Mouse (Mus musculus) hindbrain, embryonic 15.5 days (tissue): ENCODE measurements around the gene Myh10. TPM values are rescaled to one million over a fixed set of nuclear protein-coding genes. Genes with fewer than 3 reads are reported as not detected.
A peak's percentile ranks its signal among the peaks of the same experiment; 100 is the strongest.

Experiments
- ATAC-seq: fragments of 200-750 bp; cut with Nextera tagmentation; 2 replicates; pipeline ENCODE4 v1.8.0; 2017; ENCODE audit warnings: low read depth, moderate number of reproducible peaks, moderate TSS enrichment; ENCODE audit not compliant: low FRiP score
- H3K27ac ChIP-seq: fragments of 300-500 bp; sonication (generic); replicated peaks from 2 replicates; pipeline ENCODE4 v1.5.1; 2015; ENCODE audit warnings: mild to moderate bottlenecking, inconsistent platforms
- H3K27me3 ChIP-seq: fragments of 300-500 bp; sonication (generic); 2 replicates; pipeline ENCODE4 v1.6.1; 2015; ENCODE audit warnings: control low read depth, inconsistent platforms
- H3K36me3 ChIP-seq: fragments of 300-500 bp; sonication (generic); 2 replicates; pipeline ENCODE4 v1.6.1; 2015; ENCODE audit warnings: control low read depth, inconsistent platforms
- H3K4me1 ChIP-seq: fragments of 300-500 bp; sonication (generic); replicated peaks from 2 replicates; pipeline ENCODE4 v1.6.1; 2015; ENCODE audit warnings: control low read depth, inconsistent platforms
- H3K4me2 ChIP-seq: fragments of 300-500 bp; sonication (generic); 2 replicates; pipeline ENCODE4 v1.6.1; 2015; ENCODE audit warnings: moderate library complexity, mild to moderate bottlenecking, inconsistent platforms
- H3K4me3 ChIP-seq: fragments of 300-500 bp; sonication (generic); 2 replicates; pipeline ENCODE4 v1.5.1; 2015; ENCODE audit warnings: mild to moderate bottlenecking, inconsistent platforms
- H3K9ac ChIP-seq: fragments of 300-500 bp; sonication (generic); 2 replicates; pipeline ENCODE4 v1.6.1; 2015; ENCODE audit warnings: inconsistent platforms
- H3K9me3 ChIP-seq: fragments of 300-500 bp; sonication (generic); 2 replicates; pipeline ENCODE4 v1.6.1; 2016; ENCODE audit warnings: control low read depth, inconsistent platforms
- WGBS: fragments of 180-500 bp; shearing (Covaris S2); methylation state at CpG from one replicate; pipeline ENCODE4 v1.1.7; 2015; 5-methylcytosine and 5-hydroxymethylcytosine counted together
- polyA plus RNA-seq: library from polyadenylated mRNA; unstranded; fragments of >200 nt; fragmentation: Nextera tagmentation; extraction: Ambion mirVana; gene quantifications from 2 replicates; pipeline ENCODE4 v1.2.1, GENCODE M21; 2015

Myh10 gene
- polyA plus RNA-seq, 1 experiment from 2014 or later = 97.3 TPM

GRCm38 (mm10) chr11:68756456-68757348 is 65.3 kb downstream of the Myh10 start:
- Histone ChIP-seq H3K9ac (no peak overlapping the region), H3K4me1 (peaks cover 23% of the 10 kb centered on the region)

GRCm38 (mm10) chr11:68759691-68760090 is 68.3 kb downstream of the Myh10 start:
- no peak for ATAC-seq
- Histone ChIP-seq H3K4me3 (no peak overlapping the region), H3K4me1 (peaks cover 10% of the 10 kb centered on the region), H3K27me3 (no peaks in the 10 kb centered on the region), H3K27ac (0 out of 2 replicates have a peak overlapping the region, but pooled peaks have one; percentile 34), H3K9ac (no peak overlapping the region), H3K36me3 (peaks cover 31% of the 10 kb centered on the region), H3K9me3 (no peaks in the 10 kb centered on the region), H3K4me2 (no peak overlapping the region)
- WGBS = 78% methylated on average over 3 of the region's 3 CpGs

More at GRCm38 (mm10) chr11:68756456-68757348, 65.3 kb downstream of the Myh10 start:
- no peaks in the 10 kb centered on the region for H3K9me3 ChIP-seq
- H3K36me3 ChIP-seq = peaks cover 9% of the 10 kb centered on the region
- no peak overlapping the region for H3K4me2 ChIP-seq
- no peaks in the 10 kb centered on the region for H3K27me3 ChIP-seq
- no peak for ATAC-seq
- H3K27ac ChIP-seq = no peak overlapping the region
- 76% methylated on average over 11 of the region's 11 CpGs for WGBS
- H3K4me3 ChIP-seq = no peak overlapping the region

- peaks cover 44% of the 10 kb centered on the region for H3K36me3 ChIP-seq
These were observed 69.8 kb downstream of the Myh10 start for GRCm38 (mm10) chr11:68761155-68761554.

GRCm38 (mm10) chr11:68761664-68762063 is 70.3 kb downstream of the Myh10 start:
- 83% methylated on average over 6 of the region's 6 CpGs for WGBS

More at GRCm38 (mm10) chr11:68761155-68761554, 69.8 kb downstream of the Myh10 start:
- no peak overlapping the region for H3K4me2 ChIP-seq
- H3K4me1 ChIP-seq = peaks cover 8% of the 10 kb centered on the region
- no peak overlapping the region for H3K4me3 ChIP-seq
- H3K9ac ChIP-seq = no peak overlapping the region
- H3K27ac ChIP-seq = no peak overlapping the region
- no peak for ATAC-seq
- no peaks in the 10 kb centered on the region for H3K9me3 ChIP-seq
- no peaks in the 10 kb centered on the region for H3K27me3 ChIP-seq
- 90% methylated on average over 4 of the region's 4 CpGs for WGBS

GRCm38 (mm10) chr11:68764622-68765021 is 73.3 kb downstream of the Myh10 start:
- no peak overlapping the region for H3K4me2 ChIP-seq
- no peak; the same call in 1 of the 2 replicates for ATAC-seq
- 36% methylated on average over 3 of the region's 3 CpGs for WGBS
- H3K9ac ChIP-seq = no peak overlapping the region
- no peaks in the 10 kb centered on the region for H3K4me1 ChIP-seq
- no peaks in the 10 kb centered on the region for H3K27me3 ChIP-seq
- H3K27ac ChIP-seq = no peak overlapping the region
- H3K36me3 ChIP-seq = peaks cover 78% of the 10 kb centered on the region
- H3K9me3 ChIP-seq = no peaks in the 10 kb centered on the region
- no peak overlapping the region for H3K4me3 ChIP-seq

More at GRCm38 (mm10) chr11:68761664-68762063, 70.3 kb downstream of the Myh10 start:
- no peak for ATAC-seq
- H3K36me3 ChIP-seq = peaks cover 49% of the 10 kb centered on the region
- no peak overlapping the region for H3K9ac ChIP-seq
- no peak overlapping the region for H3K27ac ChIP-seq
- H3K9me3 ChIP-seq = no peaks in the 10 kb centered on the region
- no peak overlapping the region for H3K4me3 ChIP-seq
- H3K4me1 ChIP-seq = peaks cover 3% of the 10 kb centered on the region
- no peak overlapping the region for H3K4me2 ChIP-seq
- H3K27me3 ChIP-seq = no peaks in the 10 kb centered on the region

GRCm38 (mm10) chr11:68767762-68768542 is 76.6 kb downstream of the Myh10 start:
- Histone ChIP-seq H3K9me3 (no peaks in the 10 kb centered on the region), H3K4me3 (no peak overlapping the region), H3K4me2 (no peak overlapping the region), H3K27me3 (no peaks in the 10 kb centered on the region), H3K27ac (no peak overlapping the region), H3K4me1 (no peaks in the 10 kb centered on the region), H3K36me3 (peaks cover 89% of the 10 kb centered on the region), H3K9ac (no peak overlapping the region)
- no peak for ATAC-seq
- 96% methylated on average over 10 of the region's 10 CpGs for WGBS

- Histone ChIP-seq H3K4me3 (no peak overlapping the region), H3K9ac (no peak overlapping the region), H3K9me3 (no peaks in the 10 kb centered on the region), H3K4me2 (no peak overlapping the region), H3K4me1 (no peaks in the 10 kb centered on the region), H3K36me3 (peaks cover 82% of the 10 kb centered on the region), H3K27ac (no peak overlapping the region), H3K27me3 (no peaks in the 10 kb centered on the region)
- no peak for ATAC-seq
- 96% methylated on average over 9 of the region's 9 CpGs for WGBS
These were observed 78.6 kb downstream of the Myh10 start for GRCm38 (mm10) chr11:68769770-68770510.

GRCm38 (mm10) chr11:68776147-68776655 is 84.8 kb downstream of the Myh10 start:
- H3K9me3 ChIP-seq = no peaks in the 10 kb centered on the region
- no peaks in the 10 kb centered on the region for H3K27me3 ChIP-seq
- H3K27ac ChIP-seq = no peak overlapping the region
- no peaks in the 10 kb centered on the region for H3K4me1 ChIP-seq
- no peak overlapping the region for H3K9ac ChIP-seq
- ATAC-seq = no peak
- WGBS = 85% methylated on average over 7 of the region's 7 CpGs
- peaks cover 38% of the 10 kb centered on the region for H3K36me3 ChIP-seq
- no peak overlapping the region for H3K4me2 ChIP-seq
- no peak overlapping the region for H3K4me3 ChIP-seq

- 80% methylated on average over 11 of the region's 11 CpGs for WGBS
These were observed 86.6 kb downstream of the Myh10 start for GRCm38 (mm10) chr11:68777933-68778332.

GRCm38 (mm10) chr11:68778855-68779254 is 87.5 kb downstream of the Myh10 start:
- no peak for ATAC-seq
- H3K9ac ChIP-seq = no peak overlapping the region
- H3K4me2 ChIP-seq = no peak overlapping the region
- no peaks in the 10 kb centered on the region for H3K27me3 ChIP-seq
- peaks cover 37% of the 10 kb centered on the region for H3K36me3 ChIP-seq
- no peaks in the 10 kb centered on the region for H3K9me3 ChIP-seq
- no peaks in the 10 kb centered on the region for H3K4me1 ChIP-seq
- H3K27ac ChIP-seq = no peak overlapping the region
- H3K4me3 ChIP-seq = no peak overlapping the region

More at GRCm38 (mm10) chr11:68777933-68778332, 86.6 kb downstream of the Myh10 start:
- Histone ChIP-seq H3K36me3 (peaks cover 35% of the 10 kb centered on the region), H3K4me2 (no peak overlapping the region), H3K4me3 (no peak overlapping the region), H3K9me3 (no peaks in the 10 kb centered on the region), H3K27me3 (no peaks in the 10 kb centered on the region), H3K27ac (no peak overlapping the region), H3K9ac (no peak overlapping the region), H3K4me1 (no peaks in the 10 kb centered on the region)
- no peak for ATAC-seq

GRCm38 (mm10) chr11:68779735-68780465 is 88.5 kb downstream of the Myh10 start:
- no peak overlapping the region for H3K4me2 ChIP-seq
- no peak overlapping the region for H3K9ac ChIP-seq
- H3K9me3 ChIP-seq = no peaks in the 10 kb centered on the region
- no peak overlapping the region for H3K4me3 ChIP-seq
- no peak for ATAC-seq
- 83% methylated on average over 10 of the region's 10 CpGs for WGBS
- H3K4me1 ChIP-seq = no peaks in the 10 kb centered on the region
- H3K27me3 ChIP-seq = no peaks in the 10 kb centered on the region
- no peak overlapping the region for H3K27ac ChIP-seq
- peaks cover 41% of the 10 kb centered on the region for H3K36me3 ChIP-seq
